Mouse (Mus musculus): ENCODE measurements around the gene Svip.

Svip gene

GRCm38 (mm10) chr7:51960698-51961374 lies 45.0 kb downstream of the Svip start:
- no peak for DNase-seq

GRCm38 (mm10) chr7:51957766-51958165 lies 48.1 kb downstream of the Svip start:
- no peak for DNase-seq

GRCm38 (mm10) chr7:51955424-51956041 lies 50.3 kb downstream of the Svip start:
- DNase-seq, result no peak
